Mouse (Mus musculus): Measurements from ENCODE around the gene Sumo1. TPM values are rescaled to one million over a fixed set of nuclear protein-coding genes. Genes with fewer than 3 reads are reported as not detected.

Sumo1 gene
- total and polyA plus RNA-seq, 3 experiments = 19.5 to 61.4 (median 57.2) TPM

DNA sequence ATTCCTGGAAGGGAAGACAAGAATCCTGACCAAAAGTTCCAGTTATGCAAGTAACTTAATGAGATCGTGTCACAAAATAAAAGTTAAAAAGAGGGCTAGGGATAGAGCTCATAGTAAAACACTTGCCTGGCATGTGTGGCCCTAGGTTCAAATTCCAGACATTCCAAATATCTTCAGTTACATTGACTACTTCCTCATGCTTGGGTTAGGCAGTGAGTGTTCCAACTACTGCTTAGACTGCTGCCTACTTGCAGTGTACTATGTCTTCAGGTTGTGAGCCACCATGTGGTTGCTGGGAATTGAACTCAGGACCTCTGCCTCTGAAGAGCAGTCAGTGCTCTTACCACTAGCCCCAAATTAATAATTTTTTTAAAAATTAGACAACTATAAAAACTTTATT is 16.9 kb upstream of the Sumo1 start:
- Histone ChIP-seq H3K4me3 (no peak overlapping the region), H3K27me3 (ENCODE audit: control insufficient read depth, insufficient read depth, low read length) (no peaks in the 10 kb centered on the region), H3K9ac (ENCODE audit: low read depth, low read length) (no peak overlapping the region), H3K36me3 (ENCODE audit: control insufficient read depth, insufficient read depth, low read length) (peaks cover 8% of the 10 kb centered on the region), H3K79me2 (replicated peaks; ENCODE audit: control insufficient read depth, insufficient read depth, low read length) (peaks cover 6% of the 10 kb centered on the region; the same call in 1 of the 2 replicates), H3K27ac (no peak overlapping the region), H3K4me1 (ENCODE audit: control insufficient read depth, insufficient read depth, low read length) (peaks cover 3% of the 10 kb centered on the region)
- 31% methylated on average over 1 of the region's 1 CpGs for WGBS
- DNase-seq = no peak
- intact Hi-C loops (cut with DNase I) = no loop called here
- TF ChIP-seq POLR2A (IDR thresholded peaks at IDR 0.05; ENCODE audit: insufficient read depth, low read depth, low read length) (no peak), CTCF (IDR thresholded peaks at IDR 0.05) (no peak), EP300 (IDR thresholded peaks at IDR 0.05; ENCODE audit: insufficient read depth, low read depth, low read length) (no peak)

DNA sequence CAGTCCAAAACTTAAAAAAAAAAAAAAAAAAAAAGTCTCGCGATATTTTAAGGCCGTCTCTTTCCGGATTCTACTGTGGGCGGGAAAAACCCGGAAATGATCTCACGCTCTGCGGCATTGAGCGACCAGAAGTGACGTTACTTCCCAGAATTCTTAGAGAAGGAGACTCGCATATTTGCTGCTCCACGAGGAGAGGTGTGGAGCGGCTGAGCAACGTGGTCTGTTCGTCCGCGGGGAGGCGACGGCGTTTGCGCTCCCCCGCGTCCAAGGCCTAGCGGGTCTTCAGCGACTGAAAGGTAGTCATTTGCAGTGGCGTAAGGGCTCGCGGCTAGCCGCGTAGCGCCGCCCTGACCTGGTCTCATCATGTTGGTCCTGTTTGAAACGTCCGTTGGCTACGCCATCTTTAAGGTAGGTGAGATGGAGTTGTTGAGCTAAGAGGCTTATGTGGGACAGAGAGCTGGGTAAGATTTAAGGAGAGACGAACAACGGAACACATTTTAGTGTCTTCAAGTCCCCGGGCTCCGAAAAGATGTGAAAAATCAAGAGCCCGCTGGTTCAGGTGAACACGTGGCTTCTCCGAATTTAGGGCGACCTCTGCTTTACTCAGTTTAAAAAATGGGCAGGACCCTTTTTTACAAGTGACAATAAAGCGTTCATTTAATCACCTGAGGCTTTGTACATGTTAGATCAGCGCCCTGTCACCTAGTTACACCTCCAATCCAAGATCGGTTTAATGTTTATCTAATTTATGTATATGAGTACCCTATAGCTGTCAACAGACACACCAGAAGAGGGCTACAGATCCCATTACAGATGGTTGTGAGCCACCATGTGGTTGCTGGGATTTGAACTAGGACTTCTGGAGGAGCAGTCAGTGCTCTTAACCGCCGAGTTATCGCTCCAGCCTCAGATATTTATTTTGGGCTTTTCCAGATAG is 14.5 kb upstream of the Sumo1 start, which contains the start of gene Nop58:
Gene Nop58 (plus strand): TSS at position 153 of the 937 bp plus-strand sequence.
- DNase-seq = peak; percentile 80 to 92
- TF ChIP-seq POLR2A (IDR thresholded peaks at IDR 0.05; ENCODE audit: insufficient read depth, low read depth, low read length) (peak; percentile 94), CTCF (IDR thresholded peaks at IDR 0.05) (no peak), EP300 (IDR thresholded peaks at IDR 0.05; ENCODE audit: insufficient read depth, low read depth, low read length) (peak; percentile 79)
- peak within 1 kb of the TSS; percentile 83 for H3K27ac ChIP-seq
- peaks cover 3% of the 10 kb centered on the region for H3K4me1 ChIP-seq (ENCODE audit: control insufficient read depth, insufficient read depth, low read length)
- under 1% methylated on average over 49 of the region's 49 CpGs for WGBS
- H3K79me2 ChIP-seq (replicated peaks; ENCODE audit: control insufficient read depth, insufficient read depth, low read length) = peaks cover 6% of the 10 kb centered on the region; the same call in 1 of the 2 replicates
- intact Hi-C loops (cut with DNase I) = loop anchor here (5.0 kb wide), 1 partner anchor 77 kb away; the partner anchor contains the start of gene Bmpr2
- H3K9ac ChIP-seq (ENCODE audit: low read depth, low read length) = peak within 1 kb of the TSS; percentile 48
- H3K4me3 ChIP-seq = peak within 1 kb of the TSS; percentile 83
- H3K27me3 ChIP-seq (ENCODE audit: control insufficient read depth, insufficient read depth, low read length) = no peaks in the 10 kb centered on the region
- H3K36me3 ChIP-seq (ENCODE audit: control insufficient read depth, insufficient read depth, low read length) = peaks cover 8% of the 10 kb centered on the region

DNA sequence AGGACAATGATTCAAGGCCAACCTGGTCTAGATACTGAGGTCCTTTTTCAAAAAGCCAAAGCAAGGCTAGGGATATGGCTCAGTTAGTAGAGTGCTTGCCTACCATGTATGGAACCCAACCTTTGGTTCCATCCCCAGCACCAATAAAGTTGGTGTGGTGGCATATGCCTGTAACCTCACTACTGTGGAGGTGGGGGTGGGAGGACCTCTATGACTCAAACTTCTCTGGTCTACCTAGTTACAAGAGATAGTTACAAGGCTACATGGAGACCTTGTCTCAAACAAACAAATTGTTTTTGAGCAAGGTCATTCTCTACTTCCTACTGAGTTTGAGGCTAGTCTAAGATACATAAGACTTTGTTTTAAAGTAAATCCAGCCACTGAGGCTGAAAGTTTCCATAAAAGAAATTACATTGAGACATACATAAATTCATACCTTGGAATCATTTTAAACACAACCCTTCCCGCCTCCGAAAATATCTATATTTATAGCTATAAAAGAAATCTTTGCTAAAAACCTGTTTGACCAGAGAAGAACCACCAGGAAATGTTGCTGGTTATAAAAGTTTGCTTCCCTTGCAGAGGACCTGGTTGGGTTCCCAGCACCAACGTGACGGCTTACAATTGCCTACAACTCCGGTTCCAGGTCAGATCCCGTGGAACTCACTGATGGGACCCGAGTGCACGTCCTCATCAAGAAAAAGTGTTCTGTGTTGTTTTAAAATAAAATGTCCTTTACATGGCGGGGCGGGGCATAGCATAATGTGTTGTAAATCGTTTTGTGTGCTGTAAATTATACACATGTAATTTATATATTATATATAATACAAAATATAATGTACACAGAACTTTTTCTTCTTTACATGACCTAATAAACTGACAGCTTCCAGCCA is 13.5 kb upstream of the Sumo1 start:
- intact Hi-C loops (cut with DNase I) = loop anchor here (1.0 to 5.0 kb wide), 2 partner anchors 13 to 78 kb away; partner anchors contain the start of gene Bmpr2
- no peak for TF ChIP-seq EP300 (IDR thresholded peaks at IDR 0.05; ENCODE audit: insufficient read depth, low read depth, low read length)
- Histone ChIP-seq H3K9ac (ENCODE audit: low read depth, low read length) (peak overlapping the region; percentile 45), H3K36me3 (ENCODE audit: control insufficient read depth, insufficient read depth, low read length) (peaks cover 8% of the 10 kb centered on the region), H3K4me3 (peak overlapping the region; percentile 83), H3K79me2 (replicated peaks; ENCODE audit: control insufficient read depth, insufficient read depth, low read length) (peaks cover 6% of the 10 kb centered on the region; the same call in 1 of the 2 replicates), H3K27ac (peak overlapping the region; percentile 83), H3K4me1 (ENCODE audit: control insufficient read depth, insufficient read depth, low read length) (peaks cover 3% of the 10 kb centered on the region), H3K27me3 (ENCODE audit: control insufficient read depth, insufficient read depth, low read length) (no peaks in the 10 kb centered on the region)
- 8% methylated on average over 11 of the region's 11 CpGs for WGBS
- DNase-seq = peak; percentile 22 to 49

DNA sequence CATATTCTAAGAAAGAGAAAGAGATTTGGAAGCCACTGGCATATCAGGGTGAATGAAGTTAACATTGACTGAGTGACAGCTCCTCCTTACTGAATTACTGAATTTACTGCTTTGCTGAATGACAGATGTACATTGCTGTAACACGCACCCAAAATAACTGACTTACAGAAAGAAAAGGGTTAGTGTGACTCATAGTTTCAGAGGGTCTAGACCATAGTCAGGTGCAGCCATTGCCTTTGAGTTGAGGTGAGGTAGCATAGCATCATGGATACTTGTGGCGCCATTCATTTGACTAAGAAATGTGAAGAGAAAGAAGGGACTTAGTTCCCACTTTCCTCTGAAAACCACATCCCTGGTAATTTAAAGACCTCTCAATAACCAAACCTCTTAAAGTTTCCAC is 3.0 kb upstream of the Sumo1 start:
- intact Hi-C loops (cut with DNase I) = no loop called here
- Histone ChIP-seq H3K27me3 (ENCODE audit: control insufficient read depth, insufficient read depth, low read length) (no peaks in the 10 kb centered on the region), H3K4me3 (no peak overlapping the region), H3K36me3 (ENCODE audit: control insufficient read depth, insufficient read depth, low read length) (peaks cover 2% of the 10 kb centered on the region; the same call in 1 of the 2 replicates), H3K79me2 (replicated peaks; ENCODE audit: control insufficient read depth, insufficient read depth, low read length) (no peaks in the 10 kb centered on the region), H3K9ac (ENCODE audit: low read depth, low read length) (no peak overlapping the region), H3K27ac (no peak overlapping the region), H3K4me1 (ENCODE audit: control insufficient read depth, insufficient read depth, low read length) (no peaks in the 10 kb centered on the region)
- DNase-seq = no peak
- 95% methylated on average over 2 of the region's 2 CpGs for WGBS
- TF ChIP-seq CTCF (IDR thresholded peaks at IDR 0.05) (no peak), EP300 (IDR thresholded peaks at IDR 0.05; ENCODE audit: insufficient read depth, low read depth, low read length) (no peak), POLR2A (IDR thresholded peaks at IDR 0.05; ENCODE audit: insufficient read depth, low read depth, low read length) (no peak)

DNA sequence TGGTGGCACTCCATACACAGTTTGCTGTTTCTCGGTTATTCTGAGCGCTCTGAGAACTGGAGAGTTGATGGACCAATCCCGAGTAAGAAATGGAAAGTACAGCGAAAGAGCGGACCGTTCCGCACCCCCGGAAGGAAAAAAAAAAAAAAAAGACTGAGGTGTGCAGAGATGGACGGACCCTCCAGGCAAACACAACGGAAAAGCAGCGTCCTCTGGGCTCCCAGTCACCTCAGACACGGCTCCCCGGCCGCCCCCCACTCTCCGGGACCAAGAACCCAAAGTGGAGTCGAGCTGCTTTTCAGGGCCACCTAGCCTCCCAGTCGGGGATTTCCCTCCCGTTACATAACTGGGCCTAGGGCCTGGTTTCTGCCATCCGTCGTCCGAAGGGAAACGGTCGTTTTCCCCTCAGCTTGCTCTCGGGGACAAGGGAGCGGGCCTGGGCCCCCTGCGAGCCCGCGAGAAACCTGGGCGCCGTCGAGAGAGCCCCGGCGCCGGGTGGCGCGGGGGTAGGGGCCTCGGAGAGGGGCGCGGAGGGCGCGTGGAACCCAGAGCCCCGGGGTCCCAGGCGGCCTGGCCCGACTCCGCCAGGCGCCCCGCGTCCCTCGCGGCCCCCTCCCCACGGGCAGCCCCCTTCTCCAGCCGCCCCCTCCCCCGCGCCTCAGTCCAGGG is 538 bp downstream of the Sumo1 start:
- TF ChIP-seq POLR2A (IDR thresholded peaks at IDR 0.05; ENCODE audit: insufficient read depth, low read depth, low read length) = no peak
- TF ChIP-seq EP300 (IDR thresholded peaks at IDR 0.05; ENCODE audit: insufficient read depth, low read depth, low read length) = no peak
- TF ChIP-seq CTCF (IDR thresholded peaks at IDR 0.05) = no peak
- Histone ChIP-seq H3K4me3 (peak overlapping the region; percentile 84), H3K9ac (ENCODE audit: low read depth, low read length) (peak overlapping the region; percentile 90), H3K36me3 (ENCODE audit: control insufficient read depth, insufficient read depth, low read length) (peaks cover 16% of the 10 kb centered on the region), H3K4me1 (ENCODE audit: control insufficient read depth, insufficient read depth, low read length) (peaks cover 2% of the 10 kb centered on the region), H3K79me2 (replicated peaks; ENCODE audit: control insufficient read depth, insufficient read depth, low read length) (peaks cover 3% of the 10 kb centered on the region), H3K27me3 (ENCODE audit: control insufficient read depth, insufficient read depth, low read length) (no peaks in the 10 kb centered on the region), H3K27ac (peak overlapping the region; percentile 95)
- intact Hi-C loops (cut with DNase I) = no loop called here
- WGBS = under 1% methylated on average over 50 of the region's 54 CpGs
- DNase-seq = peak; percentile 49 to 54
